Mouse (Mus musculus) erythroid progenitor cell, adult 5-6 weeks (primary cell): ENCODE measurements at regions not wholly inside any gene's neighbourhood (a gene's known extent, or its start where the extent isn't known, plus 50 kb on each side); places are given as distances from the start of the nearest gene placed in this dataset.

Experiments
- ATAC-seq: replicated peaks from 2 replicates; pipeline ENCODE4 v1.8.0; 2016; ENCODE audit warnings: moderate number of reproducible peaks, mild to moderate bottlenecking, moderate TSS enrichment, inconsistent platforms; ENCODE audit not compliant: poor library complexity, low FRiP score, severe bottlenecking

DNA sequence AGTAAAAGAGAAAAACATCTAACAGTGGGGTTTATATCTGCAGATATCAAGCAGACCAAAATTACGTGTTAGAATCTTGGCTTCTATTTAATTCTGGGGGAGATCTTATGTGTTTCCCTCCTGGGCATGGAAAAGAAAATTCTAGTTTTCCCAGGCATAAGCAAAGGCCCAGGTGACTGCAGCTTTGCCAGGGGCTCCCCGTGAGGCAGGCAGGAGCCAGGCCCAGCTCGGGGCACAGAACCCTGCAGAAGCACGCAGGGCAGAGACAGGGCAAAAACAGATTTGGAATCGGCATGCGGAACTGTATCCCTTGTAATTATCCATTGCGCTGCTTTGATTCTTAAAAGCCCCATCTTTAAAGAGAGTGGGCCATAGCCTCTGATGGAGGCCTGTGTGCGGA lies 250.4 kb upstream of the Slc35b3 start:
- ATAC-seq, result no peak

DNA sequence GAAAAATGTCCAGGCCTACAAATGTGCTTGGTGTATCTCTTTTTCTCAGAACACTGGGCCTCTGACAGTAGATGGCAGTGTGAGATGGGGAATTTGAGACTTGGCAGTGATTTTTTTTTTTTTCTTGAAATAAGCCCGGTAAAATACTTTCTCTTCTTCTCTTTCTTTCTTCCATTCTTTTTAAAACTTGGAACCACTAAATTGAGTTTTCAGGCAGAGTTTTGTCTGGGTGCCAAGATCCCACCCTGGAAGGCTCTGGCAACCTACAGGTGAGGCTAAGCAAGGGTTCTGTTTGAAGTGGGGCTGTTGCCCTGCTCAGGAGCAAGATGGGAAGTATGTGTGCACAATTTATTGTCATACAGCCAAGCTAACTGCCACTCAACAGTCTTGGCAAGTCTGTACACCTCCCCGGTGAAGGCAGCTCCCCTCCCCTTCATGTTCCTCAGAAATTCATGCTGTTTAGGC lies 223.1 kb upstream of the Slc35b3 start:
- no peak for ATAC-seq

DNA sequence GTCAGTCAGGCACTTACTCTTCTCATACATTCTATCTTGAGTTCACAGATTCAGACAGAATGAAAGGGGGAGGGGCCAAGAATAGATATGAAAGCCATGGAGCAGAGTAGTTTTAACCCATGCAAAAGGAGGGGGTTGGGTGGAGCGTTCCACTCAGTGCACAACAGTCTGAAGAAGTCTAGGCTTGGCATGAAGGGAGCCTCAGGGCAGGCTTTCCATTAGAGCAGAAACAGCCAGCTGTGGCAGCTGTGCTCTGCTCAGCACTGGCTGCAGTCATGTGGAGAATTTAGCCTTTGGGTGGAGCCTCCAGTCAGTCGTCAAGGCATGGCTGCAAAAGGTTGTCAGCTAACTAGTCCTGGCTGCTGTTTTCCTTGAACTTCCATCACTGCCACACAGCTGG lies 201.3 kb upstream of the Slc35b3 start:
- ATAC-seq, result no peak

GRCm38 (mm10) chr13:39127942-39128341 lies 167.3 kb upstream of the Slc35b3 start:
- ATAC-seq, result no peak

DNA sequence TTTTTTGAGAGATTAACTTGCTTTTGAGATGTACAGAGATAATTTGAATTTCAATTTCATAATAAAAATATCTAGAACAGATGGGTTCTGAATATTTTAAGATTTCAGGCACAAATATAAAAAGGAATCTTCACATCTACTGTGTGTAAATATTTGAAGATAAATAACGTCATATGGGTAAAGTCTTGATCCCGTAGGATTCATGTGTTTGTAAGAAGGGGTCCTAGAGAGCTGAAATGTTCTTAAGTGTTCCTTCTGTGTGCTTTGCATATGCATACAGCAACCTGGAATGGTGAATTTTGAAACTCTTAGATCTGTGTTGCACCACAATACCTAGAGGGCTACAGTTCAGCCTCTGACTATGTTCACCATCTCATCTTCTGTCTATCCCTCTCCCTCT lies 131.4 kb upstream of the Slc35b3 start:
- ATAC-seq, result no peak

DNA sequence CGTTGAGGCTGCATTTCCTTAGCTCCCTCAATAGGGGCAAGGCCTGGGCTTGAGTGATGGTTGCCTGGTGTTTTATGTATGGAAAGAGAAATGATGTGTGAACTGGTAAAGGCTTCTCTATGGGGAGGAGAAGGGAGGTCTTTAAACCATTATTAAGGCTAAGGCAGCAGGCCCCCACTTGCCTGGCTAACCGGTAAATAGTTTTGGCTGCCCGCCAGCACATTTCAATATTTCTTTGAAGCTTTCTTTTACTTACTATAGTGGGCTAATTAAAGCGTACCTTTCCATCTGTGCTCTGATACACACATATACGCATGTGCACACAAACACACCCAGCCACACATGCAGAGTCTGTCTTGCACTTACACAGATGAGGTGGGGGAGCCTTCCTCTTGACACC lies 123.9 kb upstream of the Slc35b3 start:
- ATAC-seq, result no peak

GRCm38 (mm10) chr13:39074211-39074610 lies 113.5 kb upstream of the Slc35b3 start:
- no peak for ATAC-seq

GRCm38 (mm10) chr13:39032263-39032662 lies 71.6 kb upstream of the Slc35b3 start:
- no peak for ATAC-seq

- no peak for ATAC-seq
Measured at GRCm38 (mm10) chr13:39020168-39020567, 59.5 kb upstream of the Slc35b3 start.

- ATAC-seq, result 0 out of 2 replicates have a peak, but pooled peaks have one; percentile 39
Measured at GRCm38 (mm10) chr13:39011696-39012095, 51.0 kb upstream of the Slc35b3 start.
